Mouse (Mus musculus): ENCODE data around the gene Tmem132b. TPM values are rescaled to one million over a fixed set of nuclear protein-coding genes. Genes with fewer than 3 reads are reported as not detected.
A peak's percentile ranks its signal among the peaks of the same experiment; 100 is the strongest.
"Not testable (repeated sequence)": the region's sequence is repeated elsewhere in the genome, so short reads cannot be mapped to it uniquely, and the experiment has no call there.

The Tmem132b gene
- total RNA-seq (2021): 100 to 1,000 TPM; 113 to 116 TPM
- long read RNA-seq, full-length matches to known transcripts: 31 of 70 reads
- long read RNA-seq, partial matches to known transcripts: 33 of 70 reads
- long read RNA-seq, other reads (novel, unspliced or antisense): 6 of 70 reads

- DNase-seq (ENCODE audit: low spot score in 2 of 2): peak in 1 of 2 experiments; percentile 62
Measured at GRCm38 (mm10) chr5:125531634-125532033, at the start of gene Tmem132b. TSS of gene Tmem132b (plus strand) at chr5:125531774.

GRCm38 (mm10) chr5:125482474-125482873 is 49.1 kb upstream of the Tmem132b start:
- DNase-seq (ENCODE audit: low spot score in 2 of 2): no peak

- DNase-seq (ENCODE audit: low spot score in 2 of 2): no peak
Measured at GRCm38 (mm10) chr5:125483712-125484611, 47.6 kb upstream of the Tmem132b start.

- no peak for DNase-seq (ENCODE audit: low spot score in 2 of 2)
Measured at GRCm38 (mm10) chr5:125485031-125485778, 46.4 kb upstream of the Tmem132b start.

- no peak for DNase-seq (ENCODE audit: low spot score in 2 of 2)
Measured at GRCm38 (mm10) chr5:125486088-125486487, 45.5 kb upstream of the Tmem132b start.

- no peak for DNase-seq (ENCODE audit: low spot score in 2 of 2)
Measured at GRCm38 (mm10) chr5:125487375-125488115, 44.0 kb upstream of the Tmem132b start.

- no peak for DNase-seq (ENCODE audit: low spot score in 2 of 2)
Measured at GRCm38 (mm10) chr5:125488116-125488455, 43.5 kb upstream of the Tmem132b start.

- DNase-seq (ENCODE audit: low spot score in 2 of 2): not testable (repeated sequence)
Measured at GRCm38 (mm10) chr5:125488953-125489352, 42.6 kb upstream of the Tmem132b start.

GRCm38 (mm10) chr5:125491107-125491506 is 40.5 kb upstream of the Tmem132b start:
- DNase-seq (ENCODE audit: low spot score in 2 of 2): no peak

- DNase-seq (ENCODE audit: low spot score in 2 of 2): peak in 1 of 2 experiments; percentile 63
Measured at GRCm38 (mm10) chr5:125492379-125493092, 39.0 kb upstream of the Tmem132b start.

GRCm38 (mm10) chr5:125493093-125493423 is 38.5 kb upstream of the Tmem132b start:
- DNase-seq (ENCODE audit: low spot score in 2 of 2): no peak

GRCm38 (mm10) chr5:125495655-125496054 is 35.9 kb upstream of the Tmem132b start:
- DNase-seq (ENCODE audit: low spot score in 2 of 2): no peak

GRCm38 (mm10) chr5:125497821-125498600 is 33.6 kb upstream of the Tmem132b start:
- DNase-seq (ENCODE audit: low spot score in 2 of 2): peak; percentile 77 to 91

GRCm38 (mm10) chr5:125501505-125501904 is 30.1 kb upstream of the Tmem132b start:
- no peak for DNase-seq (ENCODE audit: low spot score in 2 of 2)

- no peak for DNase-seq (ENCODE audit: low spot score in 2 of 2)
Measured at GRCm38 (mm10) chr5:125502186-125502585, 29.4 kb upstream of the Tmem132b start.

GRCm38 (mm10) chr5:125503628-125504027 is 27.9 kb upstream of the Tmem132b start:
- DNase-seq (ENCODE audit: low spot score in 2 of 2): no peak

- DNase-seq (ENCODE audit: low spot score in 2 of 2): no peak
Measured at GRCm38 (mm10) chr5:125504692-125505091, 26.9 kb upstream of the Tmem132b start.

GRCm38 (mm10) chr5:125505968-125506367 is 25.6 kb upstream of the Tmem132b start:
- DNase-seq (ENCODE audit: low spot score in 2 of 2): peak; percentile 63 to 74

- DNase-seq (ENCODE audit: low spot score in 2 of 2): no peak
Measured at GRCm38 (mm10) chr5:125507582-125507981, 24.0 kb upstream of the Tmem132b start.

- no peak for DNase-seq (ENCODE audit: low spot score in 2 of 2)
Measured at GRCm38 (mm10) chr5:125508006-125508405, 23.6 kb upstream of the Tmem132b start.
